Mouse (Mus musculus) liver, embryonic 18 days (tissue): ENCODE measurements around the gene Cfap97d1. TPM values are rescaled to one million over a fixed set of nuclear protein-coding genes. Genes with fewer than 3 reads are reported as not detected.

Source experiments
- polyA plus RNA-seq: library from polyadenylated mRNA; depleted of rRNA; stranded (reverse); fragments of >200 nt; gene quantifications from 2 replicates; pipeline ENCODE4 v1.2.3, GENCODE M21; 2012; rRNA removed

The Cfap97d1 gene
- not detected in 2 replicates for polyA plus RNA-seq

DNA sequence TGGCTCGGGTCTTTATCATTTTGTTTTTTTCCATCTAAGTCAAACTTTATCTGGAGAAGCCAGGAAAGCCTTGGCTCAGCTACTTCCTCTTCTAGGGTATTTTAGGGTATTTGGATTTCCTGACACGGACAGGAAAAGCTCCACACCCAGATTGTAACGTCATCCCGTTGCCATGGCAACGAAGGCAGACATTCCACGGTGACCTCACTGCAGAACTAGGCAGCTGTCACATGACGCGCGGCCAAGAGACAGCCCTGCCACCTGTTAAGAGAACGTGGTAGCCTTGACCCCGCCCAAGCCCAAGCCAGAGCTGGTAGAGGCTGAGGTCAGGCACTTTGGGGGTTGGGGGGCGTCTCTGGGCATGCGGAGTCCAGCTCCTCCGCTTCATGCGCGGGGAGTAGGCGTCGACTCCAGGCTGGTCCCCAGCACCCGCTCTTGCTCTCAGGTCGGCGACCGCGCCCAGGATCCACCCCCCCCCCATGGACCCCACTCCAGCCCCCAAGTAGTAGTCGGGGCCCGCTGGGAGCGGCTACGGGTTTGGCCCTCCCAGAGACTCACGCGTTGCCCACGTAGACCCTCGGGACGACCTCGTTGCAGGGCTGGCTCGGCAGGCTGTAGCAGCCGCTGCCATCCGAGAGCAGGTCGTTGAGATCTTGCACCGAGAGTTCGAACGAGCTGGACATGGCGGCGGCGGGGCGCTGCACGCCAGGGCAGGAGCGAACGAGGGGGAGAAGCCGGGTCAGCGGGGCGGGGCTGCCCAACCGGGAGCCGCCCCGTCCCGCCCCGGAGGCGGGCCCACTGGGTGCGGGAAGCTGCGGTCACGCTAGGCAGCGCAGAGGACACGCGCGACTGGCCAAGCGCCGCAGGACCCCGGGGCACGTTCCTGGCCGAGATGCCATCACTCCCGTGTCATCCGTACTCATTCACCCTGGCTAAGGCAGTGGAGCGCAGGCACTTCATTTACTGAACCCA, at the start of gene Cfap97d1:
Cfap97d1 (plus strand) TSS at position 226 of the 972 bp plus-strand sequence.

DNA sequence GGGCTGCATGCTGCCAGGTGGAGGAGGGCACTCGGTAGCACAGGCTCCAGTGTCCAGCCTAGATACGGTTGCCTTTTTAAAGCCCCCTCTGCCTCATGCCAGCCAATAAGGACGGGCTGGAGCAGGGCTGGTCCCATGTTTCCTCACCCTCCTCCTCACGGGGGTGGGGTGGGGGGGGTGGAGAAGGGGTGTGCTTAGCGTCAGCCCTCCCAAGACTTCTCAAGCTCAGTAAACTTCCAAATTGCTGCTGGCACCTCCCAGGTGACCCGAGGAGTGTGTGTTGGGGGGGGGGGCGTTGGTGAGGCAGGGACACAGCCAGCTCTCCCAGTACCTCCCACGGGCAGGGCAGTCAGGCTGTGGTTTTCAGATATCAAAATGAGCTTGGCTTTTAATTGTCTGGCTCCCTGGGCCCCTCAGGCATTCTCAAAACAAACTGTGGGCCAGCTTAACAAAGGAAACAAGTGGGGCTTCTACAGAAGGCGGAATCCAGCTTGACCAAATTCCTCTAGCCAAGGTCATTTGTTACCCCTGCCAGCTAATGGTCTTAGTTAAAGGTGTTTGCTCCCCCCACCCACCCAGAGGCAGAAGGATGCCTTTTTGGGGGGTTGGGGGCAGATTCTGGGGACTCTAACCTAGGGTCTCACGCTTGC, 17.0 kb upstream of the Cfap97d1 start, which contains the start of gene Sost:
Sost (minus strand) TSS at position 51 of the 650 bp plus-strand sequence.

DNA sequence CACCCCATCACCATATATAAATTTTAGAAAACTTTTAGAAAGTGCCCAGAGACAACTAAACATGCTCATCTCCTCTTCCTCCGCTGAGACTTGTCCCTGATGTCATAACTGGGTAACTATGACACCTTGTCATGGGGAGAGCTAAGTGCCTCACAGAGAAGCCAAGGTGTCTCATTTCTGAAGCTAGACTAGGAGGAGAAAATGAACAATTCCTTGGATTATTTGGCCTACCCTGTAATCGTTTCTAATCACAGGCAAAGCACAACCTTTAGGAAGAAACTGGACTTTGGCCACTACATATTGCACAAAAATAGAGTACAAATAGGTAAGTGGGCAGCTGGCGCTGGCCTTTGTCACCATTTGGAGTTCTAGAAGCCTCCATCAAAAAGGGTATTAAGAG, 2.8 kb downstream of the Cfap97d1 start, which contains the start of gene Dusp3:
Dusp3 (minus strand) TSS at position 101 of the 400 bp plus-strand sequence.

DNA sequence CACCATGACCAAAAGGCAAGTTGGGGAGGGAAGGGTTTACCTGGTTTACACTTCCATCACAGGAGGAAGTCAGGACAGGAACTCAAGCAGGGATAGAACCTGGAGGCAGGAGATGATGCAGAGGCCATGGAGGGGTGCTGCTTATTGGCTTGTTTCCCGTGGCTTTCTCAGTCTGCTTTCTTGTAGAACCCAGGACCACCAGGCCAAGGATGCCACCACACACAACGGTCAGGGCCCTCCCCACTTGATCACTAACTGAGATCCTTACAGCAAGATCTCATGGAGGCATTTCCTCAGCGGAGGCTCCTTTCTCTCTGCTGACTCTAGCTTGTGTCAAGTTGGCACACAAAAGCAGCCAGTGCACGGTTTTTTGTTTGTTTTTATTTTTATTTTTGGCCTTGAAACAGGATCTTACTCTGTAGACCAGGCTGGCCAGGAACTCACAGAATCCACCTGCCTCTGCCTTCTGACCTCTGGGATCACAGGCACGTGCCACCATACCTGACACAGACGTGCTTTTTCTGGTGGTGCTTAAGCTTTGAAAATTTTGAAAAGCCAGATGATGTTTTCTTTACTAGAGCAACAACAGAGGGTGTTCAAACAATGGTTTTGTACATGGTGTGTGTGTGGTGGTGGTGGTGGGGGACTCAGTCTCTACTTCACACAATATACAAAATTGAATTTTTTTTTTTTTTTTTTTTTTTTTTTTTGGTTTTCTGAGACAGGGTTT, 44.2 kb downstream of the Cfap97d1 start, which contains the start of gene Mpp3:
Mpp3 (minus strand) TSS at position 375 of the 730 bp plus-strand sequence.

DNA sequence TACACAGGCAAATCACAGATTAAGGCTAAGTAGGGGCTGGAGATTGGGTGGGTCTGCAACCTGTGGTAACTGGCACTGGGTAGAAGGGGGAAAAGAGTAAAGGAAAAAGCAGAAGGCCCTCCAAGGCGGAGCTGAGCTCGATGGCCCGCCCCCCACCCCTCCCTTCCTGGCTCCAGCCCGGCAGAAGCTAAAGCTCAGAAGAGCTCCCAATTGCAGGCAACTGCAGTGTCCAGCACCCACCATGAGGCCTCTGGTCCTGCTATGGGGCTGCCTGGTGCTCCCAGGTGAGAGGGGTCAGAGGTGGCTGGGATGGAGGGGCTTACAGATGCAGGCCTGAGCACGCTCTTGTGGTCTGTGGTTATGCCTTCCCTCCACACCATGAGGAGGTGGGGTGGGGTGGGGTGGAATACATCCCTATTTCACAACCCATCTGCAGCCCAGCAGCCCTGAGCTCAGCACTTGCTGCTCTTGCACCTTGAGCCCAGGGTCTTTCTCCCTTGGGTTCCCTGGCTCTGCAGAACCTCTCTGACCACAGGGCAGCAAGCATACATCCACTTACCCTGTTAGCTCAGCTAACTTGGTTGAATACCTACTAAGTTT, 57.4 kb downstream of the Cfap97d1 start, which contains the start of gene Cd300lg:
Cd300lg (plus strand) TSS at position 160 of the 600 bp plus-strand sequence.

Other genes starting within 250 kb of the Cfap97d1 start
- 0.13 and 0.28 TPM in 2 replicates for gene Etv4, start 198.9 kb upstream of the Cfap97d1 start, polyA plus RNA-seq
- 0.16 TPM in 2 replicates for gene Meox1, start 89.9 kb upstream of the Cfap97d1 start, polyA plus RNA-seq
- 0.08 and 0.12 TPM in 2 replicates for gene Sost, start 17.3 kb upstream of the Cfap97d1 start, polyA plus RNA-seq
- 7.9 and 8.0 TPM in 2 replicates for gene Dusp3, start 2.7 kb downstream of the Cfap97d1 start, polyA plus RNA-seq
- gene Mpp3, start 44.2 kb downstream of the Cfap97d1 start, polyA plus RNA-seq = 0.62 and 1.1 TPM in 2 replicates
- gene Cd300lg, start 57.2 kb downstream of the Cfap97d1 start, polyA plus RNA-seq = 1.4 and 1.5 TPM in 2 replicates
- gene Mpp2, start 104.2 kb downstream of the Cfap97d1 start, polyA plus RNA-seq = 3.7 and 4.3 TPM in 2 replicates
- 0.19 TPM in 1 of 2 replicates, not detected in the other for gene Ppy, start 117.0 kb downstream of the Cfap97d1 start, polyA plus RNA-seq
- gene Pyy, start 123.6 kb downstream of the Cfap97d1 start, polyA plus RNA-seq = 0.61 and 1.6 TPM in 2 replicates
- 24.4 and 27.6 TPM in 2 replicates for gene Nags, start 161.2 kb downstream of the Cfap97d1 start, polyA plus RNA-seq
- 6.8 and 7.4 TPM in 2 replicates for gene Tmem101, start 172.1 kb downstream of the Cfap97d1 start, polyA plus RNA-seq
- gene Lsm12, start 201.0 kb downstream of the Cfap97d1 start, polyA plus RNA-seq = 11.3 and 13.1 TPM in 2 replicates
- 9.6 and 11.1 TPM in 2 replicates for gene G6pc3, start 205.3 kb downstream of the Cfap97d1 start, polyA plus RNA-seq
- gene Hdac5, start 245.9 kb downstream of the Cfap97d1 start, polyA plus RNA-seq = 23.1 and 27.8 TPM in 2 replicates